Mouse (Mus musculus) lung, embryonic 16.5 days (tissue): Measurements from ENCODE around the gene Pigx. TPM values are rescaled to one million over a fixed set of nuclear protein-coding genes. Genes with fewer than 3 reads are reported as not detected.
"Not testable (repeated sequence)": the region's sequence is repeated elsewhere in the genome, so short reads cannot be mapped to it uniquely, and the experiment has no call there.

Experiments
- ATAC-seq: fragments of 200-750 bp; cut with Nextera tagmentation; 2 replicates; pipeline ENCODE4 v1.8.0; 2017; ENCODE audit warnings: low read depth, mild to moderate bottlenecking, moderate library complexity
- H3K27ac ChIP-seq: fragments of 300-500 bp; sonication (generic); 2 replicates; pipeline ENCODE4 v1.5.1; 2014; ENCODE audit warnings: mild to moderate bottlenecking, control low read depth, low read length
- H3K27me3 ChIP-seq: fragments of 300-500 bp; sonication (generic); 2 replicates; pipeline ENCODE4 v1.6.1; 2014; ENCODE audit warnings: low read depth, low read length, mixed read lengths; ENCODE audit not compliant: control insufficient read depth, insufficient read depth
- H3K36me3 ChIP-seq: fragments of 300-500 bp; sonication (generic); 2 replicates; pipeline ENCODE4 v1.6.1; 2014; ENCODE audit warnings: low read length; ENCODE audit not compliant: control insufficient read depth, insufficient read depth
- H3K4me1 ChIP-seq: fragments of 300-500 bp; sonication (generic); replicated peaks from 2 replicates; pipeline ENCODE4 v1.6.1; 2014; ENCODE audit warnings: low read length, mixed read lengths; ENCODE audit not compliant: control insufficient read depth, insufficient read depth
- H3K4me2 ChIP-seq: fragments of 300-500 bp; sonication (generic); 2 replicates; pipeline ENCODE4 v1.6.1; 2014; ENCODE audit warnings: low read depth, low read length, control low read depth
- H3K4me3 ChIP-seq: fragments of 300-500 bp; sonication (generic); 2 replicates; pipeline ENCODE4 v1.5.1; 2014; ENCODE audit warnings: mild to moderate bottlenecking, low read length, control low read depth
- H3K9ac ChIP-seq: fragments of 300-500 bp; sonication (generic); 2 replicates; pipeline ENCODE4 v1.6.1; 2014; ENCODE audit warnings: low read length, control low read depth
- H3K9me3 ChIP-seq: fragments of 300-500 bp; sonication (generic); 2 replicates; pipeline ENCODE4 v1.6.1; 2016; ENCODE audit warnings: low read length; ENCODE audit not compliant: control insufficient read depth
- WGBS: fragments of 180-500 bp; shearing (Covaris S2); extraction: QIAGEN DNeasy Blood & Tissue Kit; methylation state at CpG from one replicate; pipeline ENCODE4 v1.1.7; 2014; 5-methylcytosine and 5-hydroxymethylcytosine counted together
- polyA plus RNA-seq: library from polyadenylated mRNA; unstranded; fragments of >200 nt; fragmentation: Nextera tagmentation; extraction: Ambion mirVana; gene quantifications from 2 replicates; pipeline ENCODE4 v1.2.1, GENCODE M21; 2015

The Pigx gene
- polyA plus RNA-seq, 1 experiment from 2014 or later: 84.6 TPM

DNA sequence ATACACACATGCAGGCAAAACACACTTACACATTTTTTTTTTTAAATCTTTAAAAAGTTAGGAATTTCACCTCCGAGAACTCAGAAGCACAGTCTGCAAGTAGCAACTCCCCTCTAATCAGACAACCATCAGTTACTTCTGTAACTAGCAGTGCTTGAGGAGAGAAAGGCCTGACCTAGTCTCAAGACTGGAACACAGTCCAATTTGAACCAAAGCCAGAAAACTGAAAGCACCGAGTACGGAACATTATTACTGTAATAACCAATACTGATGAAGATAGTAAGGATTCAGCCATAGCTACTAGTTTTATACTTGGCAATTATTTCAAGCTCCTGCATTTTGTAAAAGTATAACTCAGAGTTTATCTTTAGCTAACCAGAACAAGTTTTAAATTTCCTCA, 23.1 kb downstream of the Pigx start:
- Histone ChIP-seq H3K4me1 (peaks cover 14% of the 10 kb centered on the region), H3K27me3 (no peaks in the 10 kb centered on the region), H3K9ac (no peak overlapping the region), H3K4me2 (no peak overlapping the region), H3K36me3 (no peaks in the 10 kb centered on the region), H3K9me3 (no peaks in the 10 kb centered on the region), H3K4me3 (no peak overlapping the region), H3K27ac (no peak overlapping the region)
- WGBS: 35% methylated on average over 3 of the region's 3 CpGs
- ATAC-seq: no peak

DNA sequence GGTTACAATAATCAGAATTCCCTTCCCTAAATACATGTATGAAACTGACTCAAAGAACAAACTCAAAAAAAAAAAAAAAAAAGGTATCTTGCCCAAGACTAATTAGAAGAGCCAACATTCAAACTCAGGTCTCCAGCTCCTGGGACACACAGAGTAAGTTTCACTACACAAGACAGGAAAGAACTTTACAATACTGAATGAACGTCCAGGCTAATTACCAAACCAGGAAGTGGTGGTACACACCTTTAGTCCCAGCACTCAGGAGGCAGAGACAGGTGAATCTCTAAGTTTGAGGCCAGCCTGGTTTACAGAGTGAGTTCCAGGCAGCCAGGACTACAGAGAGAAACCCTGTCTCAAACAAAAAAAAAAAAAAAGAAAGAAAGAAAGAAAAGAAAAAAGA, 23.8 kb downstream of the Pigx start:
- H3K9ac ChIP-seq: no peak overlapping the region
- no peak overlapping the region for H3K4me3 ChIP-seq
- no peak for ATAC-seq
- H3K27ac ChIP-seq: no peak overlapping the region
- 33% methylated on average over 1 of the region's 1 CpGs for WGBS
- H3K4me1 ChIP-seq: peaks cover 14% of the 10 kb centered on the region
- no peaks in the 10 kb centered on the region for H3K27me3 ChIP-seq
- H3K36me3 ChIP-seq: no peaks in the 10 kb centered on the region
- no peaks in the 10 kb centered on the region for H3K9me3 ChIP-seq
- H3K4me2 ChIP-seq: no peak overlapping the region

DNA sequence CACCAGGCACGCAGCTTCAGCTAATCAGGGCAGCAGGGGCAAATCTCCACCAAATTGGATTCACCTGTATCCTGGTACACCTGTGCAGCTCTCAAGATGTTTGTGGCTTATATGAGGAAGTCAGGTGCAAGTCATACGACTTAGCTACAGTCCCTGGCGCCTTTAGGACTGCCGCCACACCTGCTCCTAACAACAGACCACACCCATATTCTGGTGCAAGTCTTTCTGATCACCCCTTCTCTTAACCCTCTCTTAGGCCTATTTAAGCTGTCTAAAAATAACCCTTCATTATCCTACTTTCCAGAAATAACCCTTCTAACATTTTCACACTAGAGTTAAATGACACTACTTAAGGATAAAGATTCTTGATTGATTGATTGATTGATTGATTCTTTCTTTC, 29.5 kb downstream of the Pigx start:
- not testable (repeated sequence) for H3K4me3 ChIP-seq, H3K36me3 ChIP-seq, H3K4me1 ChIP-seq, ATAC-seq, H3K9me3 ChIP-seq, H3K9ac ChIP-seq, H3K27ac ChIP-seq, H3K27me3 ChIP-seq, H3K4me2 ChIP-seq
- 46% methylated on average over 4 of the region's 4 CpGs for WGBS

DNA sequence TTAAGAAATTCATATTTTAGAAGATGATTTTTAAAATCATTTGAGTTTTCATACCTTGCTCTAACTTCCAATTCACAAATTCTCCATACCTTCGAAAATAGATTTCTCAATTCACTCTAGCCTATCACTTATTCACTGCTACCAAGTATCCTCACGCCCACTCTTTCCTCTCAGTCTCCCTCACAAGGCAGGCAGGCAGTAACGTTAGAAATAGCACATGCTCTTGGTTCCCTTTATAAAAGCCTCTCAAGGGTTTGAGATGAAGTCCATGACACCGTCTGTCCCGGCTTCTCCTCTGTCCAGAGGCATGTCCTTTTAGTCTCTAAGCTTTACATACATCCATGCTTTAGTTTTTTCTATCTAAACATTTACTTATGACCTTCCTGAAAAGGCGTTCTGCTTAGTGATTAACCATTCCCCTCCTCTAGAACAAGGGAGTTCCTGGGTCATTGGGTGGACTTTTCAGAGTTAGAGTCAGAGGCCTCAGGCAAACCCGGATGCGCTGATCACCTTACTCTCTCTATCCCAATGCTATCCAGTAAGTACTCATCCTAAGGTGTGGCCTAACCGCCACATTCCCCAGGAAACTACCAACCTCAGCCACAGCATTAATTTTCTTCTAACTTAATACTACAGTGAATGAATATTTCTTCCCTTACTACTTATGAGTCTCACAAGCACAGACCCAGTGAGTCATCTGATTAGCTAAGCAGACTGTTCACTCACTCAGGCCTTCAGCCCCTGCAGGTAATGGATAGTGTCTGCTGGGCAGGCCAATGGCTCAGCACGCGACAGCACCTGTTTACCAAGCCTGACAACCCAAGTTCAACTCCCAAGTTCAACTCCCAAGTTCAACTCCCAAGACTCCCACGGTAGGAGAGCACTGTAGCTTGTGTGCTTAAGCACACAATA, 30.9 kb downstream of the Pigx start:
- H3K9ac ChIP-seq: no peak overlapping the region
- 62% methylated on average over 12 of the region's 12 CpGs for WGBS
- no peak overlapping the region for H3K4me2 ChIP-seq
- no peaks in the 10 kb centered on the region for H3K36me3 ChIP-seq
- no peak overlapping the region for H3K4me3 ChIP-seq
- no peaks in the 10 kb centered on the region for H3K9me3 ChIP-seq
- H3K27ac ChIP-seq: no peak overlapping the region
- H3K4me1 ChIP-seq: peaks cover 3% of the 10 kb centered on the region
- no peak for ATAC-seq
- H3K27me3 ChIP-seq: no peaks in the 10 kb centered on the region

DNA sequence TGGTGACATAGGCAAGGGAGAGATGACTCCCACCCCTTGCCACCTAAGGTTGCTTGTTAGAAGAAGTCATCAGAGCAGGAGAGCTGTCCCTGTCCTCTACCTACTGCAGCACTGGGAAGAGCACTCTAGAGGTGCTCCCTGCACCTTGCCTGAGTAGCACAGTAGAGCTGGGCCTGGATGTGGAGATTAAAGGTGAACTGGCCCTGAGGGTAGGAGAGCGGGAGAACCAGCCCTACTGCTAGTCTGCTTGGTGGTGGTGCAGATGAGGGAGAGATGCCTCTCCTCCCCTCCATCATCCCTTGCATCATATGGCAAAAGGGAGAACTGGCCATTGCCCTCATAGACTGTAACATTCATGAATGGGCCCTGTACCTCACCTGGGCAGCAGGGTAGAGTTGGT, 32.6 kb downstream of the Pigx start:
- 100% methylated on average over 1 of the region's 1 CpGs for WGBS
- no peak overlapping the region for H3K27ac ChIP-seq
- H3K27me3 ChIP-seq: no peaks in the 10 kb centered on the region
- no peaks in the 10 kb centered on the region for H3K9me3 ChIP-seq
- H3K4me1 ChIP-seq: peaks cover 3% of the 10 kb centered on the region
- ATAC-seq: peak; percentile 15; the same call in 1 of the 2 replicates
- H3K36me3 ChIP-seq: no peaks in the 10 kb centered on the region
- H3K4me3 ChIP-seq: no peak overlapping the region
- H3K9ac ChIP-seq: no peak overlapping the region
- no peak overlapping the region for H3K4me2 ChIP-seq

DNA sequence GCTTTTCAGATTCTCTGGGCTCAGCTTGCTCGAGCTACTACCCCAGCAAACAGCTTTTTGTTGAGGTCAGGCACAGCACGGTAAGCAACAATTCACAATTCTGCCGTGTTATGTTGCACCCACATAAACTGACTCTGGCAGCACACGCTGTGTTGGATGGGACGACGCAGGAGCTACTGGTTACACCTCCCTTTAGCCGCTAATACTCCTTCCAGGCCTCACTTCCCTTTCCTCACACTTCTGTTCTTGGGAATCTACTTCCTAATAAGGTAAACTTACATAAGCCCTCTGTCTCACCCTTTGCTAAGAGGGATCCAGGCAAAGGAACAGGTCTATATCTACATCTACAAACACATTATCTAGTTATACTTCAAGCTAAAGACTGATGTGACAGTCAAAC, 35.6 kb downstream of the Pigx start:
- no peaks in the 10 kb centered on the region for H3K27me3 ChIP-seq
- H3K4me2 ChIP-seq: no peak overlapping the region
- H3K27ac ChIP-seq: no peak overlapping the region
- no peaks in the 10 kb centered on the region for H3K36me3 ChIP-seq
- no peaks in the 10 kb centered on the region for H3K9me3 ChIP-seq
- 69% methylated on average over 7 of the region's 7 CpGs for WGBS
- H3K4me1 ChIP-seq: peaks cover 1% of the 10 kb centered on the region
- H3K9ac ChIP-seq: no peak overlapping the region
- ATAC-seq: no peak
- no peak overlapping the region for H3K4me3 ChIP-seq

DNA sequence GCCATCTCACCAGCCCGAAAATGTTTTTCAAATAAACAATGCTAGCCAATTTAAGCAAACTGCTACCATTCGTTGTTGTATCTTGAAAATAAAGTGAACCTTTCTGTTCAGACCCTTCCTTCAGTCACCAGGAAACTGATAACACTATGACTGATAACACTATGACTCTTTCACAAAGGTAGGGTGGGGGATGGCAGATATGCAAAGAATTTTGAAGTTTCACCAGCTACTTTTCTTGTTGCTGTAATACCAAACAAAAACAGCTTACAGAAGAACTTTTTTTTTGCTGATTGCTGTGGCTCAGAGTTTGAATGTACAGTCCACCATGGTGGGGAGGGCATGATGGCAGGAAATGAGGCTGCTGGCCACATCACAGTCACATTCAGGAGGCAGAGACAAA, 37.3 kb downstream of the Pigx start:
- Histone ChIP-seq H3K27me3 (no peaks in the 10 kb centered on the region), H3K36me3 (no peaks in the 10 kb centered on the region), H3K9me3 (no peaks in the 10 kb centered on the region), H3K4me1 (no peaks in the 10 kb centered on the region), H3K9ac (no peak overlapping the region), H3K4me2 (no peak overlapping the region), H3K27ac (no peak overlapping the region), H3K4me3 (no peak overlapping the region)
- no peak for ATAC-seq
- 56% methylated on average over 2 of the region's 2 CpGs for WGBS

DNA sequence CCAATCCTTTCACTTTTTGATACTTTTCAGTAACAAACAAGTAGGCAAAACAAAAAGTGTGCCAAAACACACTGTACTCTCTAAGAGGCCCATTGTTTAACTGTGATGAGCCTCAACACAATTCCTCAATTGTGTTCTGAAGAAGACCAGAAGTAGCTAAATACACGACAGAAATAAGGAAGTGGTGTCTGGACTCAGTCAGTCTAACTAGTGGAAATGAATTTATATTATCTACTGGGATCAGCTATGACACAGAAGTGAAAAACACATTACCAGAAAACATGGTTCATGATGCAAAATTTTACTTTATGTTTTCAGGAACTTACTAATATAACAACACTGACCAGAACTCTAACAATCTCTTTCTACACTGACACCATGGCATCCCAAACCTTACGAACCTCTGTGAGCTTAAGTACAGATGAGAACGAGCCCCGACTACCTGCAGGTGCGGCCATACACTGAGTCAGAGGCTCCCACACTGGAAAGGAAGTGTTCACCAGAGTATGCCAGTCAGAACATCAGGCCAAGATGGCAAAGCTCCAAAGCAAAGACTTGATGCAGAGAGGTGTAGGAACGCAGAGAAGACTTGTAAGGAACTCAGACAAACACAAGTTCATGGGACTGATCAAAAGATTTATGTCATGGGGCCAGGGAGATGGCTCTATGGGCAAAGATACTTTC, 39.6 kb downstream of the Pigx start:
- H3K4me1 ChIP-seq: no peaks in the 10 kb centered on the region
- no peak overlapping the region for H3K4me2 ChIP-seq
- no peaks in the 10 kb centered on the region for H3K36me3 ChIP-seq
- no peak overlapping the region for H3K4me3 ChIP-seq
- WGBS: 58% methylated on average over 6 of the region's 6 CpGs
- ATAC-seq: no peak
- H3K9ac ChIP-seq: no peak overlapping the region
- no peak overlapping the region for H3K27ac ChIP-seq
- H3K27me3 ChIP-seq: no peaks in the 10 kb centered on the region
- H3K9me3 ChIP-seq: no peaks in the 10 kb centered on the region

DNA sequence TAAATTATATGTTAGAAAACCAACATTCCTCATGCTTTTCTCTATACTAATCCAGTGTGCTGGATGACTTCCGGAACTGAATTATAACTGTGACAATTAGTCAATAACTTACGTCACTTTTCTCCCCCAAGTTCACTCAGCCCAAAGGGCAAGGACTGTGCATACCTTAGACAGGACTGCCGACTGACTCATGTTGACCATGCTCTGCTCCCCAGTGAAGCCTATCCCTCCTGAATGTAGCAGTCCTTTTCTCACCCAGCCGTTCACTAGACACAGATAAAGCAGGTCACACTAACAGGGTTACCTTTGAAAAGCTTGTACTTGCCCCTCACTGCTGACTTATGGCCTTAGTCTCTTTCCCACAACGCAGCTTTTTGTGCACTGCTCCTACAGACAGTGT, 40.7 kb downstream of the Pigx start:
- ATAC-seq: no peak
- no peaks in the 10 kb centered on the region for H3K9me3 ChIP-seq
- no peaks in the 10 kb centered on the region for H3K27me3 ChIP-seq
- no peak overlapping the region for H3K9ac ChIP-seq
- 67% methylated on average over 5 of the region's 5 CpGs for WGBS
- H3K36me3 ChIP-seq: no peaks in the 10 kb centered on the region
- H3K4me3 ChIP-seq: no peak overlapping the region
- no peak overlapping the region for H3K4me2 ChIP-seq
- H3K27ac ChIP-seq: no peak overlapping the region
- no peaks in the 10 kb centered on the region for H3K4me1 ChIP-seq
